Mouse (Mus musculus): ENCODE results near the gene Arhgap18. TPM values are rescaled to one million over a fixed set of nuclear protein-coding genes. Genes with fewer than 3 reads are reported as not detected.

Gene Arhgap18
- total and polyA plus RNA-seq, 2 experiments from 2014 or later, result 31.7 to 32.5 TPM

DNA sequence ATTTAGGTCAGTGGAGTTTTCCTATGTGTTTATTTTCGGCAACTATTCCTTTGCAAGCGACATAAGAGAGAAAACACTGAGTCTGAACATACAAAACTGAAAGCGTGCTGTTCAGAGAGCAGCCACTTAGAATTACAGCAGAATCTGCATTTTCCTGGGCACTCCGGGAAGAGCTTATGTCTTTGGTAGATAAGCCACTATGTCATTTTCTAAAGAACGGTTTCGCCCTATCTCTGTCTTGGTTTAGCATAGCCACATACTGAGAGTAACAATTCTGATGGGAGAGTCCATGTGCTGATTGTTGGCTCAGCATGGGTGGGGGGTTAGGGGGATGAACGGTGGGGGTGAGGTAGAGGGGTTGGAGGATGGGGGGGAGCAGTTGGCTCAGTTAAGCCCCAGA lies 197.2 kb downstream of the Arhgap18 start:
- no peaks in the 10 kb centered on the region for H3K36me3 ChIP-seq (replicated peaks; ENCODE audit: control insufficient read depth, insufficient read depth, low read length)
- 61% methylated on average over 7 of the region's 7 CpGs for WGBS
- H3K4me1 ChIP-seq (ENCODE audit: control insufficient read depth, insufficient read depth), result no peaks in the 10 kb centered on the region
- H3K9me3 ChIP-seq (replicated peaks; ENCODE audit: control insufficient read depth, low read length), result no peaks in the 10 kb centered on the region
- no peak overlapping the region for H3K9ac ChIP-seq (replicated peaks; ENCODE audit: low read depth, low read length)
- DNase-seq (ENCODE audit: low spot score), result no peak
- H3K4me2 ChIP-seq (ENCODE audit: low read depth, low read length), result no peak overlapping the region
- TF ChIP-seq EP300 (IDR thresholded peaks at IDR 0.05; ENCODE audit: low read depth), result no peak
- TF ChIP-seq CTCF (IDR thresholded peaks at IDR 0.05; ENCODE audit: low read depth), result no peak
- H3K27me3 ChIP-seq (ENCODE audit: control insufficient read depth, insufficient read depth, low read length), result no peaks in the 10 kb centered on the region
- H3K4me3 ChIP-seq (ENCODE audit: low read depth, low read length), result no peak overlapping the region
- ATAC-seq (ENCODE audit: insufficient read depth, low read depth), result no peak
- H3K27ac ChIP-seq (ENCODE audit: low read depth), result no peak overlapping the region

DNA sequence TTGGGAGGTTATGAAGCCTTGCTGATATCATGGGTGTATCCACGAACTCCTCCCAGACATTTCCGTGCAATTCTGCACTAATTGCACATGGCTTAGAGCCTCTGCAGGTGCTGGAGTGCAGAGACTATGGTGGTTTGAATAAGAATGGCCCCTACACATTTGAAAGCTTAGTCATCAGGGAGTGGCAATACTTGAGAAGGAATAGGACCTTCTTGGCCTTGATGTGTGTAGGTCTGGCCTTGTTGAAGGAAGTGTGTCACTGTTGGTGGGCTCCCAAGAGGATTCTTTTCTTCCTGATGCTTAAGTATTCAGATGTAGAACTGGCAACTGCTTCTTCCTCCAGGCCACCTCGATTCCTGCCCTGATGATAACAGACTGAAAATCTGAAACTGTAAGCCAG lies 205.3 kb downstream of the Arhgap18 start:
- DNase-seq (ENCODE audit: low spot score) (no peak), ATAC-seq (ENCODE audit: insufficient read depth, low read depth) (no peak)
- no peak overlapping the region for H3K4me2 ChIP-seq (ENCODE audit: low read depth, low read length)
- no peaks in the 10 kb centered on the region for H3K36me3 ChIP-seq (replicated peaks; ENCODE audit: control insufficient read depth, insufficient read depth, low read length)
- no peak overlapping the region for H3K4me3 ChIP-seq (ENCODE audit: low read depth, low read length)
- no peaks in the 10 kb centered on the region for H3K27me3 ChIP-seq (ENCODE audit: control insufficient read depth, insufficient read depth, low read length)
- no peak overlapping the region for H3K9ac ChIP-seq (replicated peaks; ENCODE audit: low read depth, low read length)
- no peaks in the 10 kb centered on the region for H3K9me3 ChIP-seq (replicated peaks; ENCODE audit: control insufficient read depth, low read length)
- H3K27ac ChIP-seq (ENCODE audit: low read depth), result no peak overlapping the region
- WGBS, result 67% methylated on average over 3 of the region's 3 CpGs
- no peak for TF ChIP-seq CTCF (IDR thresholded peaks at IDR 0.05; ENCODE audit: low read depth)
- no peak for TF ChIP-seq EP300 (IDR thresholded peaks at IDR 0.05; ENCODE audit: low read depth)
- no peaks in the 10 kb centered on the region for H3K4me1 ChIP-seq (ENCODE audit: control insufficient read depth, insufficient read depth)
